29 mouse cellular contexts compared by ENCODE assay signal in genomic region chr15:86429766-86430335, GRCm38 (mm10).
A peak's percentile ranks its signal among the peaks of the same experiment; 100 is the strongest.
DNase-seq lines count a peak whose midpoint lies in the region; ATAC-seq lines count a peak whose summit lies in the region.
"Had no signal": no experiment of that assay in that cellular context is flagged by ENCODE, and none has a peak within 500 bp of the region (broad histone marks: within the 10 kb centered on the region; RNA-seq: fewer than 3 reads in every experiment).

No protein-coding gene starts in this region.

- H3K27me3 ChIP-seq in limb, embryonic 12.5 days, result no peaks in the 10 kb centered on the region
- H3K27me3 ChIP-seq in hindbrain, embryonic 10.5 days (ENCODE audit: insufficient read depth, poor library complexity, severe bottlenecking), result no peaks in the 10 kb centered on the region
- H3K27me3 ChIP-seq: embryonic facial prominence, embryonic 13.5 days; forebrain, embryonic 15.5 days had no signal

- ATAC-seq in limb, embryonic 12.5 days (ENCODE audit: insufficient number of reproducible peaks, insufficient read depth, low FRiP score, low TSS enrichment, low read depth), result peak; percentile 63; the same call in 1 of the 2 replicates
- ATAC-seq: forebrain, embryonic 15.5 days; hindbrain, postnatal 0 days; inflammation-experienced regulatory T-cells, adult 6 months; intestine, embryonic 16.5 days had no signal

- DNase-seq in thymus, postnatal 14 days, result peak; percentile 36
- no peak for DNase-seq in thymus, postnatal 4 days
- peak; percentile 57 for DNase-seq in forelimb bud, embryonic 11.5 days (ENCODE audit: low read depth, low spot score)
- DNase-seq in gastrocnemius, postnatal 14 days, result no peak
- no peak for DNase-seq in hindbrain, embryonic 10.5 days (ENCODE audit: low spot score)
- DNase-seq: adrenal gland, adult 2 months; adrenal gland, postnatal 14 days; B cell, adult 2 months; cerebellum, adult 11 months; cerebellum, adult 2 months; cerebellum, adult 9-11 months; cerebellum, postnatal 25 days; gastrocnemius, adult 2 months; gastrocnemius, postnatal 25 days; heart, adult 18-20 months; heart, postnatal 10 days; heart, postnatal 36 days had no signal

- H3K4me3 ChIP-seq in limb, embryonic 12.5 days (replicated peaks), result no peak overlapping the region
- H3K4me3 ChIP-seq in hindbrain, embryonic 10.5 days, result no peak overlapping the region
- H3K4me3 ChIP-seq: embryonic facial prominence, embryonic 10.5 days; embryonic facial prominence, embryonic 13.5 days; erythroblast, embryonic 14.5 days; forebrain, embryonic 12.5 days; forebrain, embryonic 15.5 days; gastrocnemius, adult 2 months; heart, embryonic 12.5 days; heart, embryonic 15.5 days had no signal

- no peaks in the 10 kb centered on the region for H3K36me3 ChIP-seq in limb, embryonic 12.5 days
- no peaks in the 10 kb centered on the region for H3K36me3 ChIP-seq in hindbrain, embryonic 10.5 days
- H3K36me3 ChIP-seq: embryonic facial prominence, embryonic 10.5 days; embryonic facial prominence, embryonic 13.5 days; forebrain, embryonic 12.5 days; forebrain, embryonic 15.5 days; heart, embryonic 12.5 days; heart, embryonic 15.5 days had no signal

- no peak overlapping the region for H3K27ac ChIP-seq in limb, embryonic 12.5 days
- H3K27ac ChIP-seq in hindbrain, embryonic 10.5 days, result no peak overlapping the region
- H3K27ac ChIP-seq: embryonic facial prominence, embryonic 10.5 days; embryonic facial prominence, embryonic 13.5 days; forebrain, embryonic 12.5 days; forebrain, embryonic 15.5 days; gastrocnemius, adult 2 months; heart, embryonic 15.5 days; hindbrain, embryonic 14.5 days; hindbrain, postnatal 0 days had no signal

- H3K4me1 ChIP-seq in limb, embryonic 12.5 days (replicated peaks), result peaks cover 25% of the 10 kb centered on the region
- H3K4me1 ChIP-seq in hindbrain, embryonic 10.5 days (replicated peaks), result peaks cover 24% of the 10 kb centered on the region

- no peak overlapping the region for H3K4me2 ChIP-seq in limb, embryonic 12.5 days
- H3K4me2 ChIP-seq: embryonic facial prominence, embryonic 13.5 days; forebrain, embryonic 12.5 days; forebrain, embryonic 15.5 days; heart, embryonic 12.5 days; heart, embryonic 15.5 days; hindbrain, embryonic 14.5 days had no signal

- no peak overlapping the region for H3K9ac ChIP-seq in limb, embryonic 12.5 days (replicated peaks)
- H3K9ac ChIP-seq: embryonic facial prominence, embryonic 13.5 days; forebrain, embryonic 12.5 days; forebrain, embryonic 15.5 days; heart, embryonic 12.5 days; heart, embryonic 15.5 days; hindbrain, embryonic 14.5 days had no signal

- H3K9me3 ChIP-seq in limb, embryonic 12.5 days, result no peaks in the 10 kb centered on the region
- H3K9me3 ChIP-seq in hindbrain, embryonic 10.5 days, result no peaks in the 10 kb centered on the region
- H3K9me3 ChIP-seq: embryonic facial prominence, embryonic 10.5 days; embryonic facial prominence, embryonic 13.5 days; forebrain, embryonic 12.5 days; forebrain, embryonic 15.5 days; heart, embryonic 12.5 days; heart, embryonic 15.5 days had no signal

- intact Hi-C loops in gastrocnemius, postnatal 14 days (cut with DNase I; ENCODE audit: low total_unique reads), result no loop called here

- WGBS in limb, embryonic 12.5 days, result 23% methylated on average over 8 of the region's 8 CpGs
- WGBS in hindbrain, embryonic 10.5 days, result 72% methylated on average over 8 of the region's 8 CpGs

Comparison
In these comparisons a context has a peak if more than half of its experiments do, and no peak if none do; other contexts are left out.
1. DNase-seq: peak in thymus, postnatal 14 days (single experiment) and forelimb bud, embryonic 11.5 days (single experiment); none in thymus, postnatal 4 days (single experiment), gastrocnemius, postnatal 14 days (single experiment) and hindbrain, embryonic 10.5 days (single experiment).